Mouse (Mus musculus) liver, embryonic 11.5 days (tissue): ENCODE results near the gene Samd8. TPM values are rescaled to one million over a fixed set of nuclear protein-coding genes. Genes with fewer than 3 reads are reported as not detected.

Source experiments
- ATAC-seq: fragments of 200-750 bp; cut with Nextera tagmentation; replicated peaks from 2 replicates; pipeline ENCODE4 v1.8.0; 2017; ENCODE audit warnings: moderate number of reproducible peaks, mild to moderate bottlenecking, moderate TSS enrichment, moderate library complexity; ENCODE audit not compliant: low FRiP score
- DNase-seq: peaks from one replicate; pipeline ENCODE4 v3.0.0-alpha.2; 2017; ENCODE audit warnings: low spot score
- H3K27ac ChIP-seq: fragments of 300-500 bp; sonication (generic); 2 replicates; pipeline ENCODE4 v1.5.1; 2014; ENCODE audit warnings: mild to moderate bottlenecking, low read depth, low read length, control low read depth
- H3K27me3 ChIP-seq: fragments of 300-500 bp; sonication (generic); replicated peaks from 2 replicates; pipeline ENCODE4 v1.6.1; 2014; ENCODE audit warnings: low read length, mixed read lengths; ENCODE audit not compliant: control insufficient read depth, insufficient read depth
- H3K36me3 ChIP-seq: fragments of 300-500 bp; sonication (generic); 2 replicates; pipeline ENCODE4 v1.6.1; 2014; ENCODE audit warnings: mild to moderate bottlenecking, low read length, moderate library complexity, mixed read lengths; ENCODE audit not compliant: control insufficient read depth, insufficient read depth
- H3K4me1 ChIP-seq: fragments of 300-500 bp; sonication (generic); replicated peaks from 2 replicates; pipeline ENCODE4 v1.6.1; 2014; ENCODE audit warnings: low read length, mixed read lengths; ENCODE audit not compliant: control insufficient read depth, insufficient read depth
- H3K4me2 ChIP-seq: fragments of 300-500 bp; sonication (generic); 2 replicates; pipeline ENCODE4 v1.6.1; 2014; ENCODE audit warnings: mild to moderate bottlenecking, control low read depth, moderate library complexity
- H3K4me3 ChIP-seq: fragments of 300-500 bp; sonication (generic); 2 replicates; pipeline ENCODE4 v1.5.1; 2014; ENCODE audit warnings: low read depth, low read length, control low read depth
- H3K9ac ChIP-seq: fragments of 300-500 bp; sonication (generic); 2 replicates; pipeline ENCODE4 v1.6.1; 2014; ENCODE audit warnings: low read depth, low read length, control low read depth
- H3K9me3 ChIP-seq: fragments of 300-500 bp; sonication (generic); 2 replicates; pipeline ENCODE4 v1.6.1; 2016; ENCODE audit warnings: low read length, inconsistent platforms, mixed read lengths; ENCODE audit not compliant: control insufficient read depth
- WGBS: fragments of 180-500 bp; shearing (Covaris S2); extraction: QIAGEN DNeasy Blood & Tissue Kit; methylation state at CpG from one replicate; pipeline ENCODE4 v1.1.7; 2014; 5-methylcytosine and 5-hydroxymethylcytosine counted together
- polyA plus RNA-seq: library from polyadenylated mRNA; unstranded; fragments of >200 nt; fragmentation: Nextera tagmentation; extraction: Ambion mirVana; gene quantifications from 2 replicates; pipeline ENCODE4 v1.2.1, GENCODE M21; 2014

The Samd8 gene
- polyA plus RNA-seq, 1 experiment from 2014 or later = 7.1 TPM

DNA sequence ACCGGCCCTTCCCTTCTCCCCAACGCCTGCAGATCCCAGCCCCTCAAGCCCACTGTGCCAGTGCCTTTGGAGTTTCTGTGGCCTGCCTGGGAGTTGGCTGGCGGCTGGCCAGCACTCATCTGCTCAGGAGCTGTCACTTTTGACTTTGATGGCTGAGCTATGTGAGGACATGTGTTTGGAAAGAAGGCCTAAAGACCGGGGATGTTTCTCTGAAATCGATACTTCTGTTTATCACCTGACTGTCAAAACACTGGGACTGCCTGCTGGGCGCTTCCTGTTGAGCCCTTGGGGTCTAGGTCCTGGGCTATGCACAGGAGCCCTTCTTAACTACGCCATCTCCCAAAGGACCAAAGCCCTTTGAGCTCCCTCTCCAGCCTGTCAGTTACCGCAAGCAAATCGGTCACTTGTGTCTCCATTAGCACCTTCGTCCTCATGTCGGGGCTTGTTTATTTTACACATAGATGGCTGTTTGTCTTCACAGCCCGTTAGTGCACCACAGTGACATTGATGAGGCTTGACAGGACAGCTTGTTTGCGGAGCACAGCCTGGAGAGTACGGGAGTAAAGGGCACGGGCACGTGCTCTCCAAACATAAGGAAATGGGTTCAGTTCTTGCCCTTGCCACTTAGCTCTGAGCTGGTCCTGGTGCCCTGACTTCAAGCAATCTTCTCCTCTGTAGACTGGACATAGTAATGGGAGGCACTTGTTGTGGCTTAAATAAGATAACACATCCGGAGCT is 30.5 kb upstream of the Samd8 start:
- no peak for DNase-seq
- Histone ChIP-seq H3K4me1 (peaks cover 2% of the 10 kb centered on the region), H3K27me3 (no peaks in the 10 kb centered on the region), H3K4me3 (no peak overlapping the region), H3K27ac (no peak overlapping the region), H3K4me2 (peak overlapping the region; percentile 20; the same call in 1 of the 2 replicates), H3K9me3 (no peaks in the 10 kb centered on the region), H3K9ac (no peak overlapping the region), H3K36me3 (no peaks in the 10 kb centered on the region)
- 35% methylated on average over 17 of the region's 17 CpGs for WGBS
- ATAC-seq = no peak

DNA sequence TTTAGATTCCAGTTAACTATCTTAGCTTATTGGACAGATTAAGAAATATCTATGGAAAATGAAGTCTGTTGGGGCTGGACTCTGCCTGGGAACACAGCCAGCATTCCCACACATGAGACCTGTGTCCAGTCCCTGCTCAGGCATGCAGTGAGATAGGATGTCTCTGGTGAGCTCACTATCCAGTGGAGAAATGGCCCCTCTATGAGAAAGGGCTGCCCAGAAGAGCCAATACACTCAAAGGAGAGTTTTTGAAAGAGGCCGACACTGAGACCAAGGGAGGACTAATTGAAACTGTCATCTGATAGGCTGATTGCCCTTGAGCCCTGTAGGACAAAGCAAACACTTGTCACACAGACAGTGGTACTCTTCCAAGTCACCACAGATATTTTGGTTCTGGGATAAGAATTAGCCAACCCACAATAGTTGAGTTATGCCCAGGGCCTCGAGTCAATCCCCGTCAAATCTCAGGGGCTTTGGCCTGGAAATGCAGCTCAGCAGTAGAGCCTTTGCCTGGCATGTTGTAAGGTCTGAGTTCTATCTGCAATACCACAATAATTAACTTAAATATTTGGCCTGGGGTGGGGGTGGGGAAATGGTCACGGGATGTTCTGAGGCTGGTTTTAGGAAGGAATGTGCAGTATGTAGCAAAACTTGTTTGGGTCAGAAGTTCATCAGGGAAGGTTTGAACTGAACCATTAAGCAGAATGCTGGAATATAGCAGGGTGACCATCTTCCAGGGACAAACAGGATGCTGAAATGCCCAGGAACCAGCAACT is 29.7 kb upstream of the Samd8 start:
- no peak for ATAC-seq
- Histone ChIP-seq H3K9me3 (no peaks in the 10 kb centered on the region), H3K4me3 (no peak overlapping the region), H3K36me3 (no peaks in the 10 kb centered on the region), H3K27me3 (no peaks in the 10 kb centered on the region), H3K4me1 (peaks cover 2% of the 10 kb centered on the region), H3K9ac (no peak overlapping the region), H3K27ac (no peak overlapping the region), H3K4me2 (no peak overlapping the region)
- no peak for DNase-seq
- WGBS = 67% methylated on average over 4 of the region's 4 CpGs

DNA sequence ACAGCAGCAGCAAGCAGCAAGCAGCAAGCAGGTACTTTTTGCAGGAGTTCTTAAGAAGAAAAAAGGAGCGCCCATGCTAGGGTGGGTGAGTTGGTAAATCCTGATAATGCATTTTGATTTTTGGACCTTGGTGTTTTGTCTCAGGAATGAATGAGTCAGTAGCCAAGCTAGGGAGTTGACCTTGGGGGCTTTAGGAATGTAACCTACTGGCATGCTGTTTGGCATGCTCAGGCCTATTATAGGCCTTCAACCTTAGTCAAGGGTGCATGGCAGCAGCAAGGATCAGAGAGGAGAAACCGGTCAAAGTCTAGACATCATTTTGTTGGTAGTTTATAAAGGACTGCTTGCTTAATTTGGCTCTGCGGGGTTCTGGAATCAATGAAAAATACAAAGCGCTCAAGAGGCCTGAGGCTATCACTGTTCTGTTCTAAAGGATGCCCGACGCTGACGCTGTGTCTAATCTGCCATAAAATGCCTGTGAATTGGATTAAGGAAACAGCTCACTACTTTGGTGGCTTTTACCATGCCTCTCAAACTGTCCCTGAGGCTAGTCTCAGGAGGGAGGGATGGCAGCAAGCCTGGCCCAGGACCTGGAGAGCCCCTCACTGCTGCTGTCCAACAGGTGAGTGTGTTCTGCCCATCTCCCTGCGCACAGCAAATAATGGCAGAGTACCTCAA is 28.2 kb upstream of the Samd8 start:
- peaks cover 2% of the 10 kb centered on the region for H3K4me1 ChIP-seq
- 87% methylated on average over 8 of the region's 8 CpGs for WGBS
- no peaks in the 10 kb centered on the region for H3K36me3 ChIP-seq
- H3K27me3 ChIP-seq = no peaks in the 10 kb centered on the region
- H3K4me2 ChIP-seq = no peak overlapping the region
- H3K27ac ChIP-seq = no peak overlapping the region
- ATAC-seq (no peak), DNase-seq (no peak)
- no peak overlapping the region for H3K4me3 ChIP-seq
- H3K9ac ChIP-seq = no peak overlapping the region
- H3K9me3 ChIP-seq = no peaks in the 10 kb centered on the region

DNA sequence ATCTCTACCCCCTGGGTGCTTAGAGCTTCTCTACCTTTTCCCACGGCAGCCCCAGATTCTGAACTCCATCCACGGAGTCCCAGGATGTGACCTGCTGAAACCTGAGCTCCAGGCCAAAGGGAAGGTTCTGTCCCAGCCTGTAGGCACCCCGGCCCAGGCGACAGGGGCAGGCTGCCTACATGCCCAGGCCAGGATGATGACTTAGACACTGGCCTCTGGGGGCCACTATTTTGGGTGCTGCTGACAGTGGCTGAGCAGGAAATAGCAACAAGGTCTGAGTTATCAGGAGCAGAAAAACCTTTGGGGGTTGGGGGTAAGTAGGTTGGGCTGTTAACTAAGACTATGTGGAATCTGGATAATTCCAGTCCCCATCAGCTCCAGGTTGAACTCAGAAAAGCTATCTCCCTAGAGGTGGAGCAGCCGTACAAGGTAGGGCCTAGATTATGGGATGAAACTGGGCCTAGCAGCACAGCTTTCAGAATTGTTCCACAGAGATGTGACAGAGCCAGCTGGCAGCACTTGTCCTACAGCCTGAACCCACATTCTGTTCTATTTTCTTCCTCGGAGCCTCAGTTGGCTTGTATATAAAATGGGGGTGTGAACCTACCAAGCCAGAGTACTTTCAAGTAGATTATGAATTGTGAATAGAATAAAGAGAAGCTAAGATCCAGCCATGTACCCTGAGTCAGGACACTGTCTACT is 21.1 kb upstream of the Samd8 start:
- Histone ChIP-seq H3K9ac (no peak overlapping the region), H3K4me2 (no peak overlapping the region), H3K4me3 (no peak overlapping the region), H3K36me3 (no peaks in the 10 kb centered on the region), H3K27ac (no peak overlapping the region), H3K4me1 (no peaks in the 10 kb centered on the region), H3K27me3 (no peaks in the 10 kb centered on the region), H3K9me3 (no peaks in the 10 kb centered on the region; the same call in 1 of the 2 replicates)
- DNase-seq (no peak), ATAC-seq (no peak)
- 73% methylated on average over 6 of the region's 6 CpGs for WGBS

DNA sequence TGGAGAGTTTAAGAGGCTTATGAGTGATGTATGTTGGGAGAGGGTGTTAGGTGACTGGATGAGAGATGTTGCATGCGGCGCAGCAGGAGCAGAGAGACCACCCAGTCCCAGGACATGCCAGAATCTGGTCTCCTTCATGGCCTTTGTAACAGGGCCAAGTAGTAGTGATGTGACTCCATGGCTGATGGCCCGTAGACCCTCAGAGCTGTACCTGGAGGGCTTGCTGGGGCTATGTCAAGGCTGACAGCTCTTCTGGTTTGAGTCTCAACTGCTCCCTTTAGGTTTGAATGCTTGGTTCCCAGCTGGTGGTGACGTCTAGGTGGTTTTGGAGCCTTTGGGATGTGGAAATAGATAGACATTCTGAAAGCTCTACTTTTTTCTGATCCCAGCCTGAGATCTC is 20.4 kb upstream of the Samd8 start:
- no peak overlapping the region for H3K9ac ChIP-seq
- H3K4me1 ChIP-seq = no peaks in the 10 kb centered on the region
- H3K4me3 ChIP-seq = no peak overlapping the region
- ATAC-seq (no peak), DNase-seq (no peak)
- no peaks in the 10 kb centered on the region; the same call in 1 of the 2 replicates for H3K9me3 ChIP-seq
- no peak overlapping the region for H3K4me2 ChIP-seq
- H3K36me3 ChIP-seq = no peaks in the 10 kb centered on the region
- 81% methylated on average over 4 of the region's 4 CpGs for WGBS
- H3K27ac ChIP-seq = no peak overlapping the region
- no peaks in the 10 kb centered on the region for H3K27me3 ChIP-seq

DNA sequence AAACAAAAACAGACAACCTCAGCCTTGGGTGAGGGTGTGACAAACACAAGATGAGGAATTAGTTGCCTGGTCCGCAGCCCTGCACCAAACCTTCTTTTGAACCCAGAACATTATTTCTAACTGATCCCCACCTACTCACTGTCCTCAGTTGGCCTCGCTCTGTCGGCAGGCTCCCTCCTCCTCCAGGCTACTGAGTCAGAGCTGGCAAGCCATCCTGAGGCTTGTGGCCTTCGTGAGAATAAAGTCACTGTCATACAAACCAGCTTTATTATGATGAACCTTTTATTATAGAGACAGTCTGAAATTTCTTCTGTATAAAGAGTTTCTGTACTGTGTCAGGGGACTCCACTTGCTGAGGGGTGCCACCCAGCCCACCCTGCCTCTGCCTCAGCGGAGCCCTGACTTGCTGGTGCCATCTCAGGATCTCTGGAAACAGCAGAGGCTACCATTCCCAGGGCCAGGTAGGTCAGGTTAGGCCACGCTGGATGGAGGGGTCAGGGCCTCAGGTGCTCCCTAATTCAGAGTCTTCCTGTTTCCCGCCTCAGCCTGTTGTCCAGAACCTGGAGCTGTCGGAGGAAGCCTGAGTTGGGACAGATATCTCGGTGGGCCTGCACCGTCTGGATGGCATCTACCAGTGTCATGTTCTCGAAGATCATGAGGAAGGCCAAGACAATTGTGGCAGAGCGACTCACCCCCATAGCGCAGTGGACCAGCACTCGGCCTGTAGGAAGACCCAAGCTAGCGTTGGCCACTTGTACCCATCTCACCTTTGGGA is 17.0 kb upstream of the Samd8 start:
- ATAC-seq = no peak
- no peaks in the 10 kb centered on the region; the same call in 1 of the 2 replicates for H3K9me3 ChIP-seq
- DNase-seq = no peak
- WGBS = 84% methylated on average over 15 of the region's 15 CpGs
- no peaks in the 10 kb centered on the region for H3K27me3 ChIP-seq
- H3K36me3 ChIP-seq = no peaks in the 10 kb centered on the region
- no peaks in the 10 kb centered on the region for H3K4me1 ChIP-seq
- H3K4me2 ChIP-seq = no peak overlapping the region
- no peak overlapping the region for H3K9ac ChIP-seq
- no peak overlapping the region for H3K4me3 ChIP-seq
- H3K27ac ChIP-seq = no peak overlapping the region

DNA sequence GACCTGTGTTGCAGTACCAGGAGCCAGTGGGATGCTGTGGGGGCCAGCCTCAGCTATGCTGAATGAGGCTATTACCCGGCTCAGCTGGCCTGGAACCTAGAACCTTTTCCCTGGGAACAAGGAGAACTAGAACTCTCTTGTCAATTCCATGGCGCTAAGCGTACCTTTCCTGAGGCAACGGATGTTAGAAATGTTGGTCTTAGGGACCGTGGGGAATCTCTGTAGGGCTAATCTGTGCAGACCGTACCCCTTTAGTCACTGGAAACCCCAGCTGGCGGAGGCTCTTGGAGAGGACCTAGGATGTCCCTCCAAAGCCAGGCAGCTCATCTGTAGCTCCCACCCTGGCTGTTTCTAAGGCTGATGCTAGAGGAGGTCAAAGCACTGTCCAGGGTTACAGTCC is 10.0 kb upstream of the Samd8 start:
- ATAC-seq = no peak
- Histone ChIP-seq H3K4me2 (no peak overlapping the region), H3K36me3 (no peaks in the 10 kb centered on the region), H3K9me3 (no peaks in the 10 kb centered on the region), H3K4me1 (no peaks in the 10 kb centered on the region), H3K4me3 (no peak overlapping the region), H3K9ac (no peak overlapping the region), H3K27ac (no peak overlapping the region), H3K27me3 (no peaks in the 10 kb centered on the region; the same call in 1 of the 2 replicates)
- 93% methylated on average over 7 of the region's 7 CpGs for WGBS
- no peak for DNase-seq

DNA sequence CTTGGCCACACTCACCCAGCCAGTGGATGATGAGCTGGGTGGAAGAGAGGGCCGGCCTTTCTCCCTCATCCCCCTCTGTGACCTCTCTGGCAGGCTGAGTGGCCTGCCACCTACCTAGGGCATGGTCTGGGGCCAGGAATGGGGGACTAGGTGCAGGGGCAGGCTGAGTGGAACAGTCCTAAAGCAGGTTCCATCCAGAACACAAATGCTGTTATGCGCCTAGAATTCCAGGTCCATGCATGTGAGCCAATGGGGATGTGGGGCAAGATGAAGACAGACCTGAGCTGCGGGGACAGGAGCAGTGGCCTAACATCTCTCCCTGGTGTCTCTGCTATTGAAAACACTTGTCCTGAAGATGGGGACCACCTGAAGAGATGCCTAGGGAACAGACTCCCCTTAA is 9.0 kb upstream of the Samd8 start:
- Histone ChIP-seq H3K27ac (no peak overlapping the region), H3K4me2 (no peak overlapping the region), H3K4me3 (no peak overlapping the region), H3K4me1 (no peaks in the 10 kb centered on the region), H3K36me3 (no peaks in the 10 kb centered on the region), H3K27me3 (no peaks in the 10 kb centered on the region; the same call in 1 of the 2 replicates), H3K9me3 (no peaks in the 10 kb centered on the region), H3K9ac (no peak overlapping the region)
- no peak for ATAC-seq
- DNase-seq = no peak
- WGBS = 75% methylated on average over 3 of the region's 3 CpGs
